Mouse (Mus musculus): ENCODE results near the gene Spaca4. TPM values are rescaled to one million over a fixed set of nuclear protein-coding genes. Genes with fewer than 3 reads are reported as not detected.

The Spaca4 gene
- total RNA-seq, 1 experiment = 0.76 TPM

DNA sequence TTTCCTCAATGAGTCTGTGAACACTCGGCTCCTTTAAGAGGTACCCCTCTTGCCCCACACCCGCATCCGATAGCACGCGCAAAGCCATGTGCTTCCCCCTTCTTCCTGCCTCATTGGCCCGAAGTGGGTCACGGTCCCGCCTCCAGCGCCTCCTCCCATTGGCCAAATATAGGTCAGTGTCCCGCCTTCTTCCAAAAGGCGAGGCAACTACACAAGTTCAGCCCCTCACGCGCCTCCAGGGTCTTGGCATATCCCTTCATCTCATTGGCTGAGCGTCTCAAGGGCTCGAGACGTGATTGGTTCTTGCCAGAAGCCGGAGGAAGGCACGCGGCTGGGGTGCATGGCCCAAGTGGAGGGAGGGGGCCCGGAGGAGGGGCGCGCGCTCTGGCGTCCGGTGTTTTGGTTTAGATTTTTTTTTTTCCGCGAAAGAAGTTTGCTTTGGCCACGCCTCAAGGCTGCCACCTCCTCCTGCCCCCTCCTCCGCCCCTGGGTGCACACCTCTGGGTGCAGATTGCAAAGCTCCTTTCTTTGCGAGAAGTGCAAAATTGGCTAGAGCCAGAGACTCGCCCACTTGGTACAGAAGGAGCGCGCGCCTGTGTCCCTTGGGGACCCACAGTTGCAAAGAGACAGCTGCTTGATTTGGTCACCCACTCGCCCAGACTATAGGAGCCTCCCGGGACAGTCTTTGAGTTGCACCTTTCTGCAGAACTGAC, 20.7 kb downstream of the Spaca4 start, which contains the start of gene Dbp:
Dbp (plus strand) TSS at position 359 of the 713 bp plus-strand sequence.
- Histone ChIP-seq H3K27ac (ENCODE audit: insufficient read depth, low read depth, low read length, poor library complexity, severe bottlenecking) (peak within 1 kb of the TSS; percentile 22; the same call in 1 of the 2 replicates), H3K9ac (ENCODE audit: insufficient read depth, low read depth, low read length, poor library complexity, severe bottlenecking) (peak within 1 kb of the TSS; percentile 74), H3K4me1 (ENCODE audit: control insufficient read depth in 2 of 2, insufficient read depth in 2 of 2, low read length in 2 of 2, poor library complexity in 1 of 2) (peaks cover 5 to 22% of the 10 kb centered on the region in 2 experiments; a peak in 3 of 4 replicates), H3K4me3 (ENCODE audit: insufficient read depth in 1 of 2, low read depth in 1 of 2, low read length in 2 of 2, poor library complexity in 1 of 2, severe bottlenecking in 1 of 2) (peak within 1 kb of the TSS; percentile 80 to 85), H3K36me3 (ENCODE audit: control insufficient read depth, insufficient read depth, low read length, poor library complexity, severe bottlenecking) (peaks cover 2% of the 10 kb centered on the region; the same call in 1 of the 2 replicates), H3K9me3 (ENCODE audit: control insufficient read depth, insufficient read depth, low read depth, low read length) (no peaks in the 10 kb centered on the region)
- peak; percentile 99 for DNase-seq (ENCODE audit: low read depth, low spot score)
- in situ Hi-C loops (cut with MboI; ENCODE audit: low sequenced_read_pairs in 2 of 2, unreplicated experiment in 2 of 2) = no loop called here
- TF ChIP-seq ZC3H11A (IDR thresholded peaks at IDR 0.05; ENCODE audit: borderline replicate concordance, low read depth, low read length) = no peak
- TF ChIP-seq ZNF384 (IDR thresholded peaks at IDR 0.05; ENCODE audit: low read depth, low read length) = peak; percentile 34; the same call in 1 of the 2 replicates
- peak; percentile 86 for TF ChIP-seq CHD2 (IDR thresholded peaks at IDR 0.05; ENCODE audit: low read depth, low read length)
- peak; percentile 49; the same call in 1 of the 2 replicates for TF ChIP-seq HCFC1 (IDR thresholded peaks at IDR 0.05; ENCODE audit: borderline replicate concordance, insufficient read depth, low read length)

DNA sequence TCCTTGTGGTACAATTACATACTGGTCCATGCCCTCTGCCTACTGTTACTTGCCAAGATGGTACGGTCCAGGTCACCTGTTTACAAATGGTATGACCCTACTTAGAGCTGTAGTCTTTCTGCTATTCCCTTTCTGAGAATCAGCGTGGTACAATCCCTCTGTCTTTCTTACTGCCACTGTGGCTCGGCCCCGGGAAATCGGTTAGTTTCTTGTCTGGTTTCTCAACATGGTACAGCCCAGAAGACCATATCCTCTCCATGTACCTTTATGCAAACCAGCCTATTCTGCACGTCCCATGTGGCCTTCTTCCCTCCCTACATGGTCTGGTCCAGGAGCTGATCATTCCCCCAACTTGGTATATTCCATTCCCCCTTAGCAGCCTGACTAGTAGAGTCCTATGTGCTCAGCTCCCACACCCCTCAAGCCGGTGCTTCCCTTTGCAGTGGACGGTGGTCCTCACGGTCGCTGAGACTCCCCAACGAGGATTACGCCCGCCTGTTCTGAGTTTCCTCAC, 21.5 kb downstream of the Spaca4 start:
- Histone ChIP-seq H3K4me1 (ENCODE audit: control insufficient read depth in 2 of 2, insufficient read depth in 2 of 2, low read length in 2 of 2, poor library complexity in 1 of 2) (peaks cover 5 to 22% of the 10 kb centered on the region in 2 experiments; a peak in 3 of 4 replicates), H3K4me3 (ENCODE audit: insufficient read depth in 1 of 2, low read depth in 1 of 2, low read length in 2 of 2, poor library complexity in 1 of 2, severe bottlenecking in 1 of 2) (peak overlapping the region; percentile 40 to 63), H3K9ac (ENCODE audit: insufficient read depth, low read depth, low read length, poor library complexity, severe bottlenecking) (peak overlapping the region; percentile 74), H3K27ac (ENCODE audit: insufficient read depth, low read depth, low read length, poor library complexity, severe bottlenecking) (peak overlapping the region; percentile 22; the same call in 1 of the 2 replicates), H3K9me3 (ENCODE audit: control insufficient read depth, insufficient read depth, low read depth, low read length) (no peaks in the 10 kb centered on the region), H3K36me3 (ENCODE audit: control insufficient read depth, insufficient read depth, low read length, poor library complexity, severe bottlenecking) (no peaks in the 10 kb centered on the region)
- DNase-seq (ENCODE audit: low read depth, low spot score) = no peak
- TF ChIP-seq CHD2 (IDR thresholded peaks at IDR 0.05; ENCODE audit: low read depth, low read length) = no peak
- TF ChIP-seq ZC3H11A (IDR thresholded peaks at IDR 0.05; ENCODE audit: borderline replicate concordance, low read depth, low read length) = no peak
- no peak for TF ChIP-seq MAFK (IDR thresholded peaks at IDR 0.05; ENCODE audit: insufficient read depth, low read depth, low read length)
- TF ChIP-seq ZNF384 (IDR thresholded peaks at IDR 0.05; ENCODE audit: low read depth, low read length) = no peak
- TF ChIP-seq HCFC1 (IDR thresholded peaks at IDR 0.05; ENCODE audit: borderline replicate concordance, insufficient read depth, low read length) = no peak
- in situ Hi-C loops (cut with MboI; ENCODE audit: low sequenced_read_pairs in 2 of 2, unreplicated experiment in 2 of 2) = no loop called here

DNA sequence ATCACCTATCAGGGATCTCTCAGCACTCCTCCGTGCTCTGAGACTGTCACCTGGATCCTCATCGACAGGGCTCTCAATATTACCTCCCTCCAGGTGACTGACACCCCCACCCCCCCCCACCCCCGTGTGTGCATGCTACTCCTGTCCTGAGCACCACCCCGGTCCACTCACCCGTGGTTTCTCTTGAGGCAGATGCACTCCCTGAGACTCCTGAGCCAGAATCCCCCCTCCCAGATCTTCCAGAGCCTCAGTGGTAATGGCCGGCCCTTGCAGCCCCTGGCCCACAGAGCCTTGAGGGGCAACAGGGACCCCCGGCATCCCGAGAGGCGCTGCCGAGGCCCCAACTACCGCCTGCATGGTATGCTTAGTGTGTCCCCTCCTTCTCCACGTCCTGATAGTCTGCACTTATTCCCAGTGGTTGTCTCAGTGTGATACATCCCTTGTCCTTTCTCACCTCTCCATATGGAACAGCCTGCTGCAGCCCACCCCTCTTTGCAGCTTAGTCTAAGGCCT, 22.0 kb downstream of the Spaca4 start:
- Histone ChIP-seq H3K9ac (ENCODE audit: insufficient read depth, low read depth, low read length, poor library complexity, severe bottlenecking) (peak overlapping the region; percentile 13; the same call in 1 of the 2 replicates), H3K4me3 (ENCODE audit: insufficient read depth in 1 of 2, low read depth in 1 of 2, low read length in 2 of 2, poor library complexity in 1 of 2, severe bottlenecking in 1 of 2) (no peak overlapping the region), H3K4me1 (ENCODE audit: control insufficient read depth in 2 of 2, insufficient read depth in 2 of 2, low read length in 2 of 2, poor library complexity in 1 of 2) (peaks cover 5 to 21% of the 10 kb centered on the region in 2 experiments; a peak in 3 of 4 replicates), H3K27ac (ENCODE audit: insufficient read depth, low read depth, low read length, poor library complexity, severe bottlenecking) (no peak overlapping the region), H3K36me3 (ENCODE audit: control insufficient read depth, insufficient read depth, low read length, poor library complexity, severe bottlenecking) (no peaks in the 10 kb centered on the region), H3K9me3 (ENCODE audit: control insufficient read depth, insufficient read depth, low read depth, low read length) (no peaks in the 10 kb centered on the region)
- in situ Hi-C loops (cut with MboI; ENCODE audit: low sequenced_read_pairs in 2 of 2, unreplicated experiment in 2 of 2) = no loop called here
- no peak for DNase-seq (ENCODE audit: low read depth, low spot score)
- TF ChIP-seq ZC3H11A (IDR thresholded peaks at IDR 0.05; ENCODE audit: borderline replicate concordance, low read depth, low read length) (no peak), ZNF384 (IDR thresholded peaks at IDR 0.05; ENCODE audit: low read depth, low read length) (no peak), CHD2 (IDR thresholded peaks at IDR 0.05; ENCODE audit: low read depth, low read length) (no peak), MAFK (IDR thresholded peaks at IDR 0.05; ENCODE audit: insufficient read depth, low read depth, low read length) (no peak), HCFC1 (IDR thresholded peaks at IDR 0.05; ENCODE audit: borderline replicate concordance, insufficient read depth, low read length) (no peak)

DNA sequence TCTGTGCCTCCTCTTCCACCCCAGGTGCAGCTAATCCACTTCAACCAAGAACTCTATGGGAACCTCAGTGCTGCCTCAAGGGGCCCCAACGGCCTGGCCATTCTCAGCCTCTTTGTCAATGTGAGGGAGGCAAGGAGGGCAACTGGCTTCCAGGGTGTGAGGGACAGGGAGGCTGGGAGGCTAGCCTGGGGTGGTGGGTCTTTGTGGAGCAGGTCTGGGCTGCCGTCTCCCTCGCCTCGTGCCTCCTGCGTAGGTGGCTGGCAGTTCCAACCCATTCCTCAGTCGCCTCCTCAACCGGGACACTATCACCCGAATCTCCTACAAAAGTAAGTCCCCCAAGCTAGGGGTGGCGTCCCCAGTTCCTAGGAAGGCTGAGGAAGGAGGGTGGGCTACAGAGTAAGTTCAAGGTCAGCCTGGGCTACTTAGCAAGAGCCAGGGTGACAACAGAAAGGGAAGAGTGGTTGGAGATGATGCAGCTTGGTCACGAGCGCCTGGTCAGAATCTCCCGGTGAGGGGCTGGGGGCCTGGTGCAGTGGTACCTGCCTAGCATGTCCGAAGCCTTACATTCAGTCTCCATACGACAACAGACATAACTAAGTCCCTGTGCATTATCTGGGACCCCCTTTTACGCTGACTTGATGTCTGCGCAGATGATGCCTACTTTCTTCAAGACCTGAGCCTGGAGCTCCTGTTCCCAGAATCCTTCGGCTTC, 22.6 kb downstream of the Spaca4 start:
- TF ChIP-seq ZNF384 (IDR thresholded peaks at IDR 0.05; ENCODE audit: low read depth, low read length) (no peak), HCFC1 (IDR thresholded peaks at IDR 0.05; ENCODE audit: borderline replicate concordance, insufficient read depth, low read length) (no peak), CHD2 (IDR thresholded peaks at IDR 0.05; ENCODE audit: low read depth, low read length) (no peak), MAFK (IDR thresholded peaks at IDR 0.05; ENCODE audit: insufficient read depth, low read depth, low read length) (no peak), ZC3H11A (IDR thresholded peaks at IDR 0.05; ENCODE audit: borderline replicate concordance, low read depth, low read length) (no peak)
- Histone ChIP-seq H3K27ac (ENCODE audit: insufficient read depth, low read depth, low read length, poor library complexity, severe bottlenecking) (no peak overlapping the region), H3K36me3 (ENCODE audit: control insufficient read depth, insufficient read depth, low read length, poor library complexity, severe bottlenecking) (no peaks in the 10 kb centered on the region), H3K4me3 (ENCODE audit: insufficient read depth in 1 of 2, low read depth in 1 of 2, low read length in 2 of 2, poor library complexity in 1 of 2, severe bottlenecking in 1 of 2) (no peak overlapping the region), H3K4me1 (ENCODE audit: control insufficient read depth in 2 of 2, insufficient read depth in 2 of 2, low read length in 2 of 2, poor library complexity in 1 of 2) (peaks cover 1 to 14% of the 10 kb centered on the region in 2 experiments; a peak in 3 of 4 replicates), H3K9ac (ENCODE audit: insufficient read depth, low read depth, low read length, poor library complexity, severe bottlenecking) (no peak overlapping the region), H3K9me3 (ENCODE audit: control insufficient read depth, insufficient read depth, low read depth, low read length) (no peaks in the 10 kb centered on the region)
- DNase-seq (ENCODE audit: low read depth, low spot score) = no peak
- in situ Hi-C loops (cut with MboI; ENCODE audit: low sequenced_read_pairs in 2 of 2, unreplicated experiment in 2 of 2) = no loop called here

Data from ES-E14 (cell line).